Mouse (Mus musculus) adrenal gland, postnatal 25 days (tissue): ENCODE data around the gene Smco4. TPM values are rescaled to one million over a fixed set of nuclear protein-coding genes. Genes with fewer than 3 reads are reported as not detected.

Experiments
- DNase-seq: peaks from one replicate; pipeline ENCODE4 v3.0.0; 2021; ENCODE audit warnings: mixed read lengths
- total RNA-seq: library from RNA; stranded (reverse); gene quantifications from 2 replicates; pipeline ENCODE4 v1.2.3, GENCODE M21; 2021

Gene Smco4
- total RNA-seq, 1 experiment from 2014 or later = 32.0 TPM

GRCm38 (mm10) chr9:15507431-15507875 lies 14.2 kb downstream of the Smco4 start:
- DNase-seq = no peak

- DNase-seq = no peak
These were observed 16.1 kb downstream of the Smco4 start for GRCm38 (mm10) chr9:15509363-15509762.

DNA sequence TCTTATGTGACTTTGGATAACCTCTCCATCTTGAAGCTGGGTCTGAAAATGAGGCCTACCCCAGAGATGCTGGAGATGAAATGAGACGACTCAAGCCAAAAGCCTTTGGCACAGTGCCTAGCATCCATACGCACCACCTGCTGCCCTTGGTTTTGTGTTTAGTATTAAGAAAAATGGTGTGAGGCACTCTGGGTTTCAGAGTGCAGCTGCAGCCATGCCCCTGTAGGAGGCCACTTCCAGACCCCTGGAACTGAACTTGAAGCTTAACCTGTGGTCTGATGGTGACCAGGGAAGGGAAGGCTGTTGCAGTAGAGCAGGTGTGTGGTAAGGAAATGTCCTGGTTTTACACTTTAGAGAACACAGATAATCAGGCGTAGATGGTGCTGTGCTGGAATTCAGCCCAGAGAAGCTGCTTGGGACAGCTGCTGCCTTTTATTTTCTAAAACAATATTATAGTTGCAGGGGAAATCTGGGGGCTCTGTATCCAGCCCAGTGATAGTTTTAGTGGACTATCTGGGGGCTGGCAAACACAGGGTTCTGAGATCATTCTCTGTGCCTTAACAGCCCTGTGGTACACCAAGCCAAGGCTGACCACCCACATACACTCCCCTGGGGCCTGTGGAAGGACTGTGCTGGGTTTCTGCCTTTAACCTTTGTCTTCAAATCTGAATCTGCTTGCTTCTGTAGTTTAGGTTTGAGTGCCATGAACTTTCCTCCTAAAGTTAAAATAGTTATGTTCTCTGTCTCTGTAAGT lies 17.5 kb downstream of the Smco4 start:
- no peak for DNase-seq

- no peak for DNase-seq
These were observed 19.7 kb downstream of the Smco4 start for GRCm38 (mm10) chr9:15512918-15513317.

DNA sequence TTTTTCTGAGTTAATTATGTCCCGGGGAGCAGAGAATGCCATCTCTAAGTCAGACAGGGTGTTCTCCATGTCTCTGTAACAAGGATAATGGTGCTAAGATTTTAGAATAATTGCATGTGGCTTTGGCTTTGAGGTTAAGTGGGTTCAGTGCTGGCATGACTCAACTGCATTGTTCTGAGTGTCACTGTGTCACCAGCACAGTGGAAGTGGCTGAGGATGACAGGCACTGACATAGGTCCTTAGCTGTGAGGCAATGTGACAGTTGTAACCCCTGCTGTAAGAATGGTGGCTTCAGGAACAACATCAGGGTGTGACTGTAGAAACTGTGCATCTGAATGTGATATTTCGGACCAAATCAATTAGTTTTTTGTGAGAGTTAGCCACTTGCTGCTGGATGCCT lies 22.8 kb downstream of the Smco4 start:
- DNase-seq = no peak

- peak; percentile 47 for DNase-seq
These were observed 24.7 kb downstream of the Smco4 start for GRCm38 (mm10) chr9:15517979-15518378.

DNA sequence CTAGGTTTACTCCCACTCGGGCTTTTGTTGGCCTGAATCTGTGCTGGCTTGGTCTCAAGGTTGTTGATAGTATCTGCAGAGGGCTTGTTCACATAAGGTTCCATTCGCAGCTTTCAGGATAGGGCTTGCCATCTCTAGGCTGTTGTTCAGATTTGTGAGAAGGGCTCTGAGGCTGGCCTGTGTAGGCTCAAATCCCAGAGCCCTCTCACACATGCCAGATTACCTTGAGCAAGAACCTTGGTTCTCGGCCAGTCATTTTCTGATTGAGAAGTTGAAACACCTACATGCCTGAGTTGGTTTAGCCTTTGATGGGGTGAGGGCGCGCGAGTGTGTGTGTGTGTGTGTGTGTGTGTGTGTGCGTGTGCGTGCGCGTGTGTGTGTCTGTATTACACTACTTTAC lies 29.1 kb downstream of the Smco4 start:
- DNase-seq = peak; percentile 26

- no peak for DNase-seq
These were observed 29.7 kb downstream of the Smco4 start for GRCm38 (mm10) chr9:15522887-15523286.

DNA sequence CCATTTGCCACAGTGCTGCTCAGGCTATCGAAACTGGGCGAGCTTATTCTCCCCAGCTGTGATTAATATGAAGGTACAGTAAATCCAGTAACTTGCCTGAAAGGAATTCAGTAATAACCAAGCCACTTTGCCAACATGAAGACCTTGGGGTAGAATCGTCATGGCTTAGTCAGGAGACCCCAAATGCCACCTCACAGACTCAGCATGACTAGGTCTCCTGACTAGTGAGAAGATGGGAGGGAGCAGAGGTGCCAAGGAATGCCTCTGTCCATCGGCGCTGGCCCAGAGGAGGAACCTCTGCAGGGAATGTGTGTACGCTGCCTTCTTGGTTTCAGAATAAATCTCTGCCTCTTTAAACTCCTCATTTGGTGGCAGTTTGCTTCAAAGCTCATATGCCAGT lies 30.4 kb downstream of the Smco4 start:
- DNase-seq = peak; percentile 42

DNA sequence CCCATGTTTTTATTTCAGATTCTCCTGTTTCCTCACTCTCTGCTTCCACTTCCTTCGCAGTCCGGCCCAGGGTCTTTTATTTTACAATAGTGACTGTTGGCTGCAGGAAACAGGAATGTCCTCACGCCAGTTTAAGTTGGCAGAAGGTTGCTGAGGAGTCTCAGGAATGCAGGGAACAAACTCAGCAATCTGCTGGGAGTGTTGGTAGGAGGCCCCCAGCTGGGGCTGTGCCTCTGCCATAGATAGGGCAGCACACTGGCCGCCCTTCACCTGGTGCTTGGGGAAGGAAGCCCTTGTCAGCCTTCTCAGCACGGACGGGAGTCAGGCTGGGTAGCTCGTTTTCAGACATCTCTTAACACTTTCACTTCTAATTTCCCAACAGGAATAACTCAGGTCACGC lies 32.0 kb downstream of the Smco4 start:
- no peak for DNase-seq

- DNase-seq = no peak
These were observed 33.3 kb downstream of the Smco4 start for GRCm38 (mm10) chr9:15526539-15526938.

DNA sequence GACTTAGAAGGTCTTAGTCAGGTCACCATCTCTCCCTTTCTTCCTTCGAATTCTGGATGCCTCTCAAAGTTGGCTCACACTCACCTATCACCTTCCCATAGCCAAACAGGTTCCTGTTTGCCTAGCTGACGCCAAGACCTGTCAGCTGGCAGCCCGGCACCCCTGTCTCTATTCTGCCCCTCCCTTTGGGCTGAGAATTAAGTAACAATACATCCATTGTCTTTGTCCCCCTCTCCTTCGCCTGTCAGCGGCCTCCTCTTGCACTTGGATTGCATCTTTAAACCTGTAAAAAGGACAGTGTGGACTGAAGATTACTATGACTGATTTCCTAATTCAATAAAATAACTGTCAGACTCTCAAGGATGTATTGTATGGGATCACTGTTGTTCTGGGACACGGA lies 34.6 kb downstream of the Smco4 start:
- DNase-seq = no peak

GRCm38 (mm10) chr9:15528368-15528767 lies 35.1 kb downstream of the Smco4 start:
- no peak for DNase-seq

GRCm38 (mm10) chr9:15529275-15529964 lies 36.2 kb downstream of the Smco4 start:
- DNase-seq = peak; percentile 34

DNA sequence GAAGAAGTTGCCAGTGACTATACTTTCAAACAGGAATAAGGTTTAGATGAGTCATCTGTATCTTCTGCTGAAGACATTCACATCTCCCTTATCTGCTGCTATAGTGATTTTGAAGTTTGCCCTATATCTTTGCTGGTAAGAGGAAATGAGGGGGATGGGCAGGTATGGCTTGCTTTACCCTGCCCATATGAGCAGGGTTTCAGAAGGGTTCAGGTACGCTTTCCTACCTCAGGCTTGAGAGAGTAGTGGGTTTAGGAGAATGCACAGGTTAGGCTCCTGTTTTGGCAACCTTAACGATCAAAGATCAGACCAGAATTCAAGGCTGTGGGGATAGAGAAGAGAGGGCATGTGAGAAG lies 36.7 kb downstream of the Smco4 start:
- DNase-seq = no peak

DNA sequence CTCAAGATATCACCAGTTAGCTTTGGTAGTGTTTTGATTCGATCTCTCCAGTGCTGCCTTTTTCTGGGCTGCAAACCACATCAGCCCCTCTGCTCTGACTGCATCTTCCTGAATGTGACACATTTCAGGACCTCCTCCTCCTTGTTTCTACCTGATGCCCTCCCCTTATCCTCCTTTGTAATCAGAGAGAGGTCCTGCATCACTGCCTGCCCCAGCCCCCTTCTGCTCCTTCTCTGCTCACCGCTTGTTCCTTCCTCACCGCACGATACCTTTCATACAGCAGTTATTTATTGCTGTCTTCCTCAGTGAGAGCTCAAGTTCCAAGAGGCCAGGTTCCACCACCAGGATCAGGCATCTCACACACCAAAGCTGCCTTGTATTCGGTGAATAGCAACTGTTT lies 38.0 kb downstream of the Smco4 start:
- DNase-seq = no peak

DNA sequence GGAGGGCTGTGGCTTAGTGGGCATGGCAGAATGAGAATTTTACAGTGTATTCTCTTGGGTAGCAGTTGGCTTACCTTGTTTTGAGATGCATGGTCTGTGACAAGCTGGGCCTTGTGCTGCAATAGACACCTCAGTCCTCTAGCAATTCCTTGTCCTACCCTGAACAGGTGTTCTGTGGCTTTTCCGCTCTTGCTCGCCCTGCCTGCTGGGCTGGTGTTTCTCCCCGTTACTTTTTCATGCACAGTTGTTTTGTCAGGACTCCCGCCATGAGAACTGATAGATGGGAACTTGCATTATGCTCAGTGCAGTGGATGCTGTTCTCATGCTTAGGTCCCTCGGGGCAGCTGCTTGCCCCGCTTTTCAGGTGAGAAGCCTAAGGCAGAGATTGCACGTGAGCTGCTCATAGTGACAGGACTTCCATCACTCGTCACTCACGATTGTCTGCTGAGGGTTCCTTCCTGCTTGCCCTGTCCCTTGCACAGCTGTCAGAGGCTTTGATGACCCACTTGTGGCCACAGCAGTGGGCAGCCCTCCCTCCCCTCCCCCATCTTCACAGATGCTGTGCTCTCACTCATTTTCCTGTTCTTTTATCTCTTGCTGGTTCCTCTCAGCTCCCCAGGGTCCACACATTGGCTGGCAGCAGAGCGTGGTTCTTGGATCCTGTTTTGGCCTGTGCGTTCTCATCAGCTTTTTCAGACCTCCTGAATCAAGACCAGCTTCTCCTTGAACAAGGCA lies 40.3 kb downstream of the Smco4 start:
- no peak for DNase-seq

GRCm38 (mm10) chr9:15534110-15534509 lies 40.9 kb downstream of the Smco4 start:
- no peak for DNase-seq

DNA sequence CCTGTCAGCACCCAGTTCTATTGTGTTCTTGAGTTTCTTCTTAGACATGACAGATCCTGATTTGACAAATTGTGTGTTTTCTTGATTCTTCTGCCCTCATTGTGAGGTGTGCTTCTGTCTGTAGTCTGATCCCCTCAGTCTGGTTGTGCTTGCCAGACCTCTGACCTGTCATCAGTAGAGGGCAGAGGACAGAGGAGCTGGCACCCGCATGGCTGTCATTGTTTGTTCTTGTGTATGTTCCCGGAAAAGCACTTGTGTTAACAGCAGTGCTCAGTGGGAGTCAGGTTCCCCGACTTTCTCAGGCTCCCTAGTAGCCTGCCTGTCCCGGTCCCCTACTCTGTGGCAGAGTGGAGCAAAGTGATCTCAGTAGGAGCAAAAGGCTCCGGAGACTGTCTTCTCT lies 42.2 kb downstream of the Smco4 start:
- no peak for DNase-seq

- DNase-seq = no peak
These were observed 43.7 kb downstream of the Smco4 start for GRCm38 (mm10) chr9:15536861-15537426.

- no peak for DNase-seq
These were observed 44.3 kb downstream of the Smco4 start for GRCm38 (mm10) chr9:15537455-15538048.

DNA sequence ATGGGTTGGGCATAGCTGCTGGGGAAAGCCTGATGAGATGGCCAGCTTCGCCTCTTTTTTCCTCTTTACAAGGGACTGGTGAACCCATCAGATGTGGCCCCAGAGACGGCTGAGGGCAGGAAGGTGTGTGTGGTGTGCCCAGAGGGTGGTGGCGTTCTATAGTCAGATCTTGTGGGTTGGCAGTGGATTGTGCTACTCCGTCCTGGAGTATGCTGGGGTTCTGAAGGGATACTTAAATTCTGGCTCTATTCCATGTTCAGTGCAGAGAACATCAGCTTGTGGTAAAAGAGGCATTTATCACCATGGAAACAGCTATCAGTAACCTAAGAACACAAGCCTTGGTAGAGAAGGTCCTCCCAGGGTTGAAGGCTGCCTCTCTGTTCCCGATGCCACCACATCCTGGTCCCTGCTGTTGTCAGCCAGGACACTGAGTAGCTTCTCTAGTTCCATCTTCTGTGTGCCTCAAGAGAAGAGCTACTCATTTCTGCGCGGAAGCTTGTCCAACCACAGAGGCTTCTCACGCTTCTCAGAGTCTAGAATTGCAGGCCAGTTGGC lies 45.8 kb downstream of the Smco4 start:
- DNase-seq = no peak
